In the genomic region with DNA sequence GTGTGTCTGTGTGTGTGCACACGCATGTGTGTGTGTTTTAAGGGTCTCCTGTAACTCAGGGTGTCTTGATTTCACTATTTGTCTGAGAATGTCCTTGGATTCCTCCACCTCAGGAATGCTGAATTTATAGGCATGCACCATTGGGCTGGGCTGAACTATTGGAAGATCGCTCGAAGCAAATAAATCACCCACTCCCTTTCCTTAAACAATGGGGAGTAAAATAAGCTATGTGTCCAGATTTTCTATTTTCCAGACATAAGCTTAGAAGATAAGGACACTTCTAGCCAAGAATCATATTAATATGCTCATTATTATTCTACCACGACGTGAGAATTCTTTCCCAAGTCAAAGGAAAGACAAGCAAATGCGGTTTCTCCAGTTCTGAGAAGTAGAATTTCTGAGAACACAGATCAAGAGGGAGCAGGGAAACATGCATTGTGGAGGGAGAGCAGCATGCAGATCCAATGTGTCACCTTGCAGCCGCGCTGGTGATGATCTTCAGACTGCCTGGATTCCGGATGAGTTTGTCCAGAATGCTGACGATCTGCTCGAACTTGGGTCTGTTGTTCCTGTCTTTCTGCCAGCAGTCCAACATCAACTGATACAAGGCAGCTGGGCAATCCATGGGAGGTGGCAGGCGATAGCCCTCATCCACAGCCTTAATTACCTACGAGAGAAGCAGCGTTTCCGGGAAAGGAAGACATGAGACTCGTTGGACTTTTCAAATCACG, we compare ENCODE assay signal across 14 mouse cellular contexts.
DNase-seq lines count a peak whose midpoint lies in the region; ATAC-seq lines count a peak whose summit lies in the region.
"Had no signal": no experiment of that assay in that cellular context is flagged by ENCODE, and none has a peak within 500 bp of the region (broad histone marks: within the 10 kb centered on the region; RNA-seq: fewer than 3 reads in every experiment).

No protein-coding gene starts in this region.

- 47% methylated on average over 17 of the region's 17 CpGs for WGBS in lung, embryonic 16.5 days
- 77% methylated on average over 17 of the region's 17 CpGs for WGBS in liver, embryonic 12.5 days (ENCODE audit: insufficient replicate concordance)

- no peak overlapping the region for H3K4me2 ChIP-seq in lung, embryonic 16.5 days (ENCODE audit: low read depth, low read length)
- H3K4me2 ChIP-seq in liver, embryonic 12.5 days: no peak overlapping the region
- H3K4me2 ChIP-seq: heart, embryonic 11.5 days; neural tube, embryonic 15.5 days had no signal

- peak; percentile 71 for DNase-seq in heart, adult 11 months
- DNase-seq in heart, adult 8-10 months (ENCODE audit: low spot score): no peak
- peak; percentile 8 for DNase-seq in ovary, postnatal 36 days (ENCODE audit: low spot score)
- DNase-seq in ovary, postnatal 10 days (ENCODE audit: low spot score): no peak
- no peak for DNase-seq in spleen, postnatal 36 days (ENCODE audit: low spot score in 2 of 2)
- no peak for DNase-seq in right cerebral cortex, postnatal 36 days (ENCODE audit: low spot score in 2 of 2)
- DNase-seq: adrenal gland, postnatal 14 days; right cerebral cortex, postnatal 14 days had no signal

- peak; percentile 91 for ATAC-seq in lung, embryonic 16.5 days (ENCODE audit: low read depth)
- no peak for ATAC-seq in liver, embryonic 12.5 days
- ATAC-seq: midbrain, embryonic 16.5 days had no signal

- peak overlapping the region; percentile 20; the same call in 1 of the 2 replicates for H3K27ac ChIP-seq in lung, embryonic 16.5 days (ENCODE audit: low read length)
- no peak overlapping the region for H3K27ac ChIP-seq in liver, embryonic 12.5 days
- H3K27ac ChIP-seq: macrophage; neural tube, embryonic 15.5 days had no signal

- H3K9ac ChIP-seq in lung, embryonic 16.5 days (ENCODE audit: low read length): no peak overlapping the region
- H3K9ac ChIP-seq in liver, embryonic 12.5 days: no peak overlapping the region
- H3K9ac ChIP-seq: neural tube, embryonic 15.5 days had no signal

- no peak overlapping the region for H3K4me3 ChIP-seq in lung, embryonic 16.5 days (ENCODE audit: low read length)
- H3K4me3 ChIP-seq in liver, embryonic 12.5 days: no peak overlapping the region
- H3K4me3 ChIP-seq: neural tube, embryonic 15.5 days had no signal

- H3K36me3 ChIP-seq in lung, embryonic 16.5 days (ENCODE audit: control insufficient read depth, insufficient read depth, low read length): no peaks in the 10 kb centered on the region
- H3K36me3 ChIP-seq in liver, embryonic 12.5 days: no peaks in the 10 kb centered on the region
- H3K36me3 ChIP-seq: neural tube, embryonic 15.5 days had no signal

- no peaks in the 10 kb centered on the region for H3K9me3 ChIP-seq in lung, embryonic 16.5 days (ENCODE audit: control insufficient read depth, low read length)
- no peaks in the 10 kb centered on the region for H3K9me3 ChIP-seq in liver, embryonic 12.5 days (replicated peaks)
- H3K9me3 ChIP-seq: neural tube, embryonic 15.5 days had no signal

- H3K27me3 ChIP-seq in lung, embryonic 16.5 days (ENCODE audit: control insufficient read depth, insufficient read depth, low read depth, low read length): no peaks in the 10 kb centered on the region
- H3K27me3 ChIP-seq in liver, embryonic 12.5 days (replicated peaks): no peaks in the 10 kb centered on the region
- H3K27me3 ChIP-seq: neural tube, embryonic 15.5 days had no signal

- H3K4me1 ChIP-seq in lung, embryonic 16.5 days (replicated peaks; ENCODE audit: control insufficient read depth, insufficient read depth, low read length): no peaks in the 10 kb centered on the region; the same call in 1 of the 2 replicates
- no peaks in the 10 kb centered on the region for H3K4me1 ChIP-seq in liver, embryonic 12.5 days
- H3K4me1 ChIP-seq: neural tube, embryonic 15.5 days had no signal

Comparison
In these comparisons a context has a peak if more than half of its experiments do, and no peak if none do; other contexts are left out.
1. DNase-seq: peak in heart, adult 11 months (single experiment) and ovary, postnatal 36 days (single experiment); none in heart, adult 8-10 months (single experiment), ovary, postnatal 10 days (single experiment), spleen, postnatal 36 days (0 of 2) and right cerebral cortex, postnatal 36 days (0 of 2).